Mouse (Mus musculus) limb, embryonic 14.5 days (tissue): ENCODE measurements around the gene Arid2. TPM values are rescaled to one million over a fixed set of nuclear protein-coding genes. Genes with fewer than 3 reads are reported as not detected.
"Not testable (repeated sequence)": the region's sequence is repeated elsewhere in the genome, so short reads cannot be mapped to it uniquely, and the experiment has no call there.

Experiments
- ATAC-seq: fragments of 200-750 bp; cut with Nextera tagmentation; 2 replicates; pipeline ENCODE4 v1.8.0; 2017; ENCODE audit warnings: low read depth, moderate number of reproducible peaks, moderate TSS enrichment; ENCODE audit not compliant: low FRiP score
- DNase-seq: peaks from one replicate; pipeline ENCODE4 v3.0.0-alpha.2; 2015; ENCODE audit warnings: low spot score
- H3K27ac ChIP-seq: fragments of 300-500 bp; sonication (generic); replicated peaks from 2 replicates; pipeline ENCODE4 v1.5.1; 2014; ENCODE audit warnings: low read depth, mild to moderate bottlenecking, low read length, moderate library complexity, mixed read lengths
- H3K27me3 ChIP-seq: fragments of 300-500 bp; sonication (generic); 2 replicates; pipeline ENCODE4 v1.6.1; 2014; ENCODE audit warnings: low read length, mixed read lengths; ENCODE audit not compliant: control insufficient read depth, insufficient read depth
- H3K36me3 ChIP-seq: fragments of 300-500 bp; sonication (generic); 2 replicates; pipeline ENCODE4 v1.6.1; 2014; ENCODE audit warnings: mild to moderate bottlenecking, low read length, moderate library complexity, mixed read lengths; ENCODE audit not compliant: control insufficient read depth, insufficient read depth
- H3K4me1 ChIP-seq: fragments of 300-500 bp; sonication (generic); 2 replicates; pipeline ENCODE4 v1.6.1; 2014; ENCODE audit warnings: antibody characterized with exemption, low read length, mixed read lengths; ENCODE audit not compliant: control insufficient read depth, insufficient read depth
- H3K4me2 ChIP-seq: fragments of 300-500 bp; sonication (generic); replicated peaks from 2 replicates; pipeline ENCODE4 v1.6.1; 2014; ENCODE audit warnings: low read depth, mild to moderate bottlenecking, low read length, moderate library complexity; ENCODE audit not compliant: severe bottlenecking
- H3K4me3 ChIP-seq: fragments of 300-500 bp; sonication (generic); replicated peaks from 2 replicates; pipeline ENCODE4 v1.5.1; 2014; ENCODE audit warnings: low read length
- H3K9ac ChIP-seq: fragments of 300-500 bp; sonication (generic); 2 replicates; pipeline ENCODE4 v1.6.1; 2014; ENCODE audit warnings: mild to moderate bottlenecking, low read depth, low read length, moderate library complexity; ENCODE audit not compliant: severe bottlenecking
- H3K9me3 ChIP-seq: fragments of 300-500 bp; sonication (generic); 2 replicates; pipeline ENCODE4 v1.6.1; 2016; ENCODE audit warnings: low read length; ENCODE audit not compliant: control insufficient read depth
- POLR2A ChIP-seq: fragments of 200-500 bp; IDR thresholded peaks from 2 replicates; pipeline ENCODE4 v1.8.0; 2012; ENCODE audit warnings: inconsistent platforms, mild to moderate bottlenecking, moderate library complexity, borderline replicate concordance; ENCODE audit not compliant: insufficient read depth, insufficient read length; ENCODE audit errors: extremely low read depth
- WGBS: fragments of 180-500 bp; shearing (Covaris S2); extraction: QIAGEN DNeasy Blood & Tissue Kit; methylation state at CpG from one replicate; pipeline ENCODE4 v1.1.7; 2014; 5-methylcytosine and 5-hydroxymethylcytosine counted together
- polyA plus RNA-seq, 2 experiments: library from polyadenylated mRNA; depleted of rRNA in 1 of 2; stranded (reverse) in 1 of 2; unstranded in 1 of 2; fragments of >200 nt; fragmentation: Nextera tagmentation in 1 of 2; extraction: Ambion mirVana in 1 of 2; gene quantifications; 2 replicates each; pipeline versions ENCODE4 v1.2.1 to v1.2.3; 2012 to 2014

The Arid2 gene
- polyA plus RNA-seq, 2 experiments: 28.7 to 30.9 TPM

DNA sequence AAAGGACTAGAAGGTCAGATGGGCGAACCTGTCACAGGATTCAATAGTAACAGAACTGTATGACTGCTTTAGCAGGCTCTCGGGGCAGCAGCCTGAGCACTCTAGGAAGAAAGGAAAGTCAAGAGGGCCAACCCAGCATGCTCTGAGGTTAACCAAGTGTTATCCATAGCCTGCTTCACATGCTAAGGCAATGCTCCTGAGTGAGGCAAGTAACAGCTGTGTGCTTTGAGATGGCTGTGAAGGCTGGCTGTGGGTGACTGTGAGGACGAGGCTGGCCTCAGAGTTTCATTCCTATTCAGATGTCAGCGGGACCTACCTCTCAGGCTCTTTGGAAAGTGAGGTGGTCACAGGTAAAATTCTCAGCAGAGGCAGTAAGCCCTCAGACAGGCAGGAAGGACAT lies 118.9 kb downstream of the Arid2 start:
- Histone ChIP-seq H3K36me3 (peaks cover 54% of the 10 kb centered on the region), H3K27ac (no peak overlapping the region), H3K9me3 (no peaks in the 10 kb centered on the region), H3K4me2 (no peak overlapping the region), H3K27me3 (no peaks in the 10 kb centered on the region), H3K9ac (no peak overlapping the region), H3K4me3 (no peak overlapping the region), H3K4me1 (no peaks in the 10 kb centered on the region)
- DNase-seq: no peak
- 88% methylated on average over 4 of the region's 4 CpGs for WGBS
- no peak for TF ChIP-seq POLR2A
- ATAC-seq: no peak

DNA sequence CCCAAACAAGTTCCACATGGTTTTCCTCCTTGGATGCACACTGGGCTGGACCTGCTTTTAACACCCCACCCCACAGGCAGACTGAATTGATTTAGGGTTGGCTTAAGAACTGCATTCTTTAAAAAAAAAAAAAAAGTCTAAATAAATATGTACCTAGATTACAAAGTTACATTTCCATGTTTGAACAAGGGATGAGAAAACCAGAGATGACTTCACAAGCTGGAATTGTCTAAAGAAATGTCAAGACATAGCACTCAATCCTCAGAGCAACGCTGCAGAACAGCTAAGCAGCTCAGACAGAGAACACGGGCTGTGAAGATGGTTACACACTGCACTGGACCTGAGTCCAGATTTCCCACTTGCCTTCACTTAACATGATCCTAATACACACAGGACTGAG lies 119.8 kb downstream of the Arid2 start:
- ATAC-seq (no peak), DNase-seq (no peak)
- H3K27me3 ChIP-seq: no peaks in the 10 kb centered on the region
- H3K27ac ChIP-seq: no peak overlapping the region
- H3K4me3 ChIP-seq: no peak overlapping the region
- no peak overlapping the region for H3K4me2 ChIP-seq
- no peaks in the 10 kb centered on the region for H3K4me1 ChIP-seq
- WGBS: 80% methylated on average over 2 of the region's 2 CpGs
- no peaks in the 10 kb centered on the region for H3K9me3 ChIP-seq
- no peak for TF ChIP-seq POLR2A
- no peak overlapping the region for H3K9ac ChIP-seq
- peaks cover 51% of the 10 kb centered on the region for H3K36me3 ChIP-seq

- no peak overlapping the region for H3K27ac ChIP-seq
- no peak overlapping the region for H3K4me3 ChIP-seq
- H3K4me1 ChIP-seq: no peaks in the 10 kb centered on the region
- H3K27me3 ChIP-seq: no peaks in the 10 kb centered on the region
- H3K4me2 ChIP-seq: no peak overlapping the region
- TF ChIP-seq POLR2A: no peak
- 93% methylated on average over 6 of the region's 6 CpGs for WGBS
- no peaks in the 10 kb centered on the region for H3K9me3 ChIP-seq
- H3K36me3 ChIP-seq: peaks cover 56% of the 10 kb centered on the region
- H3K9ac ChIP-seq: no peak overlapping the region
- DNase-seq: no peak
- ATAC-seq: peak; percentile 16; the same call in 1 of the 2 replicates
Measured at GRCm38 (mm10) chr15:96408717-96409121, 121.4 kb downstream of the Arid2 start.

DNA sequence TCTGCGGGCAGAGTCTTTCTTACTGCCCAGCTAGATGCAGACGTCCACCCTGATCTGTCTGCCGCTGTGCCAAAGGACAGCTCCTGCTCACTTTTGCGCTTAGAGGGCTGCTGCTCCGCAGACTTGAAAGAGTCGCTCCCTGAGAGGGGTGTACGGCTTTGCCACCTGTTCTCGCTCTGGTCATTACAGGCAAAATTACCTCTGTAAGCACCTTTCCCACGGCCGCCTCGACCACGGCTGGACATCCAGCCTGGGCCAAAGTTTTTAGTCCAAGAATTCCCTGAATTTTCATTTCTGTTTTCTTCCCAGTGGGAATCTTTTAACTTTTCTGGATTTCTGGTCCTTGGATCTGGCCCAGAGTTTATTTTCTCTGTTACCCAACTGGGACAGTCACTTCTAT lies 130.8 kb downstream of the Arid2 start:
- no peak overlapping the region for H3K4me2 ChIP-seq
- ATAC-seq (no peak), DNase-seq (no peak)
- H3K27me3 ChIP-seq: no peaks in the 10 kb centered on the region
- H3K9me3 ChIP-seq: no peaks in the 10 kb centered on the region
- H3K36me3 ChIP-seq: peaks cover 90% of the 10 kb centered on the region
- no peak for TF ChIP-seq POLR2A
- whole genome bisulfite sequencing: 90% methylated on average over 12 of the region's 12 CpGs
- H3K4me3 ChIP-seq: no peak overlapping the region
- no peaks in the 10 kb centered on the region for H3K4me1 ChIP-seq
- H3K27ac ChIP-seq: no peak overlapping the region
- no peak overlapping the region for H3K9ac ChIP-seq

GRCm38 (mm10) chr15:96419920-96420319 lies 132.6 kb downstream of the Arid2 start:
- WGBS: 94% methylated on average over 8 of the region's 8 CpGs
- H3K4me1 ChIP-seq: no peaks in the 10 kb centered on the region
- ATAC-seq: no peak
- H3K9ac ChIP-seq: no peak overlapping the region
- no peaks in the 10 kb centered on the region for H3K9me3 ChIP-seq
- H3K4me2 ChIP-seq: no peak overlapping the region
- DNase-seq: no peak
- no peaks in the 10 kb centered on the region for H3K27me3 ChIP-seq
- no peak for TF ChIP-seq POLR2A
- H3K27ac ChIP-seq: no peak overlapping the region
- H3K36me3 ChIP-seq: peaks cover 87% of the 10 kb centered on the region
- no peak overlapping the region for H3K4me3 ChIP-seq

DNA sequence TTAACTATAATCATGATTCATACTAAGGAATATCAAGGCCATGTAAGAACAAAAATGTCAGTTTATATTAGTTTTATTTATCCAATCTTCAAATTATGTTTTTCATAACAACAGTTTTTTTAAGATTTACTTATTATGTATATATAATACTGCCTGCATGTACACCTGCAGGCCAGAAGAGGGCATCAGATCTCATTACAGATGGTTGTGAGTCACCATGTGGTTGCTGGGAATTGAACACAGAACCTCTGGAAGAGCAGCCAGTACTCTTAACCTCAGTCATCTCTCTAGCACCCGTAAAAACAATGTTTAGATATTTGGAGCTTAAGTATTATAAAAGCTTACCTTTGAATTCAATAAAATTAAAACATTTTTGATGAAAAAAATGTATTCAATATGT lies 146.9 kb downstream of the Arid2 start:
- Histone ChIP-seq H3K4me1 (no peaks in the 10 kb centered on the region), H3K4me2 (no peak overlapping the region), H3K9me3 (no peaks in the 10 kb centered on the region), H3K27ac (no peak overlapping the region), H3K36me3 (peaks cover 63% of the 10 kb centered on the region), H3K9ac (no peak overlapping the region), H3K4me3 (no peak overlapping the region), H3K27me3 (no peaks in the 10 kb centered on the region)
- no peak for TF ChIP-seq POLR2A
- DNase-seq: no peak
- 100% methylated on average over 1 of the region's 1 CpGs for WGBS
- ATAC-seq: no peak

GRCm38 (mm10) chr15:96441480-96441879 lies 154.2 kb downstream of the Arid2 start:
- not testable (repeated sequence) for DNase-seq

More at GRCm38 (mm10) chr15:96441480-96441879, 154.2 kb downstream of the Arid2 start:
- not testable (repeated sequence) for H3K4me2 ChIP-seq, H3K4me3 ChIP-seq, ATAC-seq, H3K4me1 ChIP-seq, H3K9me3 ChIP-seq, H3K27ac ChIP-seq, H3K9ac ChIP-seq, H3K27me3 ChIP-seq
- WGBS: 80% methylated on average over 5 of the region's 6 CpGs
- peaks cover 37% of the 10 kb centered on the region for H3K36me3 ChIP-seq
